Mouse (Mus musculus): ENCODE measurements around the gene Ugt1a7c.

Gene Ugt1a7c

DNA sequence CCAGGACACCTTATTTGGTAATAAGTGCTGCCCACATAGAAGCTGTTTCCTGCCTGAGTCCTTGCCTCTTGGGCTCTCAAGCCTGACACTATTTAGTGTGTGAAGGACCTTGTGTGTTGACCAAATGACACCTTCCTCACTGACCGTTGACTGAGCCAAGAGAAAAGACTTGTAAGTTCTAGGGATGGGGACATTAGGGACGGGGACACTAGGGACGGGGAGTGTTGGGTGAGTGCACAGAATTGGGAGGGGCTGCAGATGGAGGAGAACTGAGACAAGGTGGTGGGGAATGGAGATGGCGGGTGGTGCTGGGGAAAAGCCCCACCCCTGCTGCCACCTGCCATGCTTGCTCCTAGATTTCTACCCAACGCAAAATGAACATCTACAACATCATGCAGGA lies 135.1 kb downstream of the Ugt1a7c start:
- in situ Hi-C loops (cut with MboI; ENCODE audit: low pct_unique_long_range_greater_than_20kb in 1 of 2, low sequenced_read_pairs in 2 of 2, unreplicated experiment in 1 of 2): no loop called here

DNA sequence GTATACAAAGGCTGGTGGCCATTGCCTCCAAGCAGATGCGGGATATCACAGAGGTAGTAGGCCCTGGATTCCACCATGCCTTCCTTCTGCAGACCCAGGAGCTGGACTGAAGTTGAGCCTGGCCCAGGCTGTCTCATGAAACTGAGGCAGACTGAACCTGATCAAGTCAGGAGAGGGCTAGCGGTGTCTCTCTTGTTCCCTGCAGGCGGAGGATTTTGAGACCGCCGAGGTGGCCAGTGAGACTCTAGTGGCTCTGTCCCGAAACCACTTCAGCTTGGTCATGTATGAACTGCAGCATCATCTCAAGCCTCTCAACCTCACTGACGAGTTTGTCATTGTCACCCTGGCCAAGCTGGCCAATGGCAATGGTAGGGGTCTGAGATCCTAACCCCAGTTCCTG lies 135.6 kb downstream of the Ugt1a7c start:
- in situ Hi-C loops (cut with MboI; ENCODE audit: low pct_unique_long_range_greater_than_20kb in 1 of 2, low sequenced_read_pairs in 2 of 2, unreplicated experiment in 1 of 2): no loop called here

- in situ Hi-C loops (cut with MboI; ENCODE audit: low pct_unique_long_range_greater_than_20kb in 1 of 2, low sequenced_read_pairs in 2 of 2, unreplicated experiment in 1 of 2): no loop called here
Observed at GRCm38 (mm10) chr1:88230981-88231802, 136.3 kb downstream of the Ugt1a7c start.

GRCm38 (mm10) chr1:88231803-88232499 lies 137.1 kb downstream of the Ugt1a7c start:
- in situ Hi-C loops (cut with MboI; ENCODE audit: low pct_unique_long_range_greater_than_20kb in 1 of 2, low sequenced_read_pairs in 2 of 2, unreplicated experiment in 1 of 2): no loop called here

DNA sequence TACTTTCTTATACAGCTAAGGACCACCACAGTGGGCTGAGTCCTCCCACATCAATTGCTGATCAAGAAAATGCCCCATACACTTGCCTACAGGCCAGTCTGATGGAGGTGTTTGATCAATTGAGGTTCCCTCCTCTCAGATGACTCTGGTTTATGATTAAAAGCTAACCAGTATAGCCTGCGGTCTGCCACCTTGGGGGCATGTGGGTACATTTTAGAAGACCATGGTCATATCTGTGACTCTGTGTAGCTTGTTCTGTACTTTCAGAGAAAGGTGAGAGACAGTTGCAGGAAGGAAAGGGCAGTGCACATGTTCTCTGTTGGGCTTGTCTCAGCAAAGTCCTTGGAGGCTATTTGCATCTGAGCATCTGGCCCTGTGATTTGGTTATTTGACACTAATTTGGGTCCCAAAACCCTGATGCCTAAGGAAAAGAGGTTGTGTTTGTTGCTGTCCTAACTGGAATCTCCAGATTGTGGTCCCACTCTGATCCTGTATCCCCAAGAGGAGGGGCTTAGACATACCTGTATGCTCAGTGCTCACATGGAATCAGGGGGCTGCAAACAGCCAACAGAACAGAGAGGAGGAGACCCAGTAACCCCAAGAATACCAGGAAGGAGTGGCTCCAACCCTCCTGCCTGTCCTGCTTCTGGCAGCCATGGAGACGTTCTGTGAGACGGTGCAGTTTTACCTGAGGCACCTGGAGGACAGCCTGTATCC lies 138.0 kb downstream of the Ugt1a7c start:
- in situ Hi-C loops (cut with MboI; ENCODE audit: low pct_unique_long_range_greater_than_20kb in 1 of 2, low sequenced_read_pairs in 2 of 2, unreplicated experiment in 1 of 2): no loop called here

GRCm38 (mm10) chr1:88233421-88234247 lies 138.8 kb downstream of the Ugt1a7c start:
- in situ Hi-C loops (cut with MboI; ENCODE audit: low pct_unique_long_range_greater_than_20kb in 1 of 2, low sequenced_read_pairs in 2 of 2, unreplicated experiment in 1 of 2): no loop called here

DNA sequence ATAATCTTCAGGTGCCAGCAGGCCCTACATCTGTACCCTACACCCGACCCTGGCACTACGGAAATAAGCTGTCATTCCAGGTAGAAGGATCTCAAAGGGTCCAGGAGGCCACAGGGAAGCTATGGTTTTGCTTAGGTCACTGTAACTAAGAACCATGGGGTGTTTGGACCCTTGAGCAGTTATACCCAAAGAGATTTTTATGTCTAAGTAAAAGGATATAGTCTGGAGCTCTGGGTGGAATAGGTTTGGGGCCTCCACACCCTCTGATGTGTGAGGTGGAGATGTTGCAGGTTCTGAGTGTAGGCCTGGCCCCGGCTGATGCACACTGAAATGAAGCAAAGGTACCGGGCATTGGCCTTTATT lies 139.4 kb downstream of the Ugt1a7c start:
- in situ Hi-C loops (cut with MboI; ENCODE audit: low pct_unique_long_range_greater_than_20kb in 1 of 2, low sequenced_read_pairs in 2 of 2, unreplicated experiment in 1 of 2): no loop called here

DNA sequence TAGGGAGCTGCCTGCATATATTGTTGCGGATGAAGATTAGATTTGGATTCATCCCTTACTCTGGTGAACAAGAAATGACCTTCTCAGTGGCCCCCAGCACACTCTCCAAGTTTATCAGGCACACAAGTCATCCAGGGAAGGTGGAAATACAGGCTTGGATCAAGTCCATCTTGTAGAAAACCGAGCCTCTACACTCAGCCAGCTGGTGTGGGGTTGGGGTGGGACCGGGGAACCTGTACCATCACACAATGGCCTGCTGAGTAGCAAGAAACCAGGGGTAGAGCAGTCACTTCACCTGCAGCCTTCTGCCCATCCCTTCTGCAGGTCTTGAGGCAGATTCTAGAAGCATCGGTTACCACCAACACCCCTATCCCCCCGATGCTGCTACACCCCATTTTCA lies 139.8 kb downstream of the Ugt1a7c start:
- in situ Hi-C loops (cut with MboI; ENCODE audit: low pct_unique_long_range_greater_than_20kb in 1 of 2, low sequenced_read_pairs in 2 of 2, unreplicated experiment in 1 of 2): no loop called here

GRCm38 (mm10) chr1:88235046-88235893 lies 140.4 kb downstream of the Ugt1a7c start:
- in situ Hi-C loops (cut with MboI; ENCODE audit: low pct_unique_long_range_greater_than_20kb in 1 of 2, low sequenced_read_pairs in 2 of 2, unreplicated experiment in 1 of 2): no loop called here

- in situ Hi-C loops (cut with MboI; ENCODE audit: low pct_unique_long_range_greater_than_20kb in 1 of 2, low sequenced_read_pairs in 2 of 2, unreplicated experiment in 1 of 2): no loop called here
Observed at GRCm38 (mm10) chr1:88235894-88236415, 141.1 kb downstream of the Ugt1a7c start.

- in situ Hi-C loops (cut with MboI; ENCODE audit: low pct_unique_long_range_greater_than_20kb in 1 of 2, low sequenced_read_pairs in 2 of 2, unreplicated experiment in 1 of 2): no loop called here
Observed at GRCm38 (mm10) chr1:88237311-88237710, 142.4 kb downstream of the Ugt1a7c start.

GRCm38 (mm10) chr1:88238771-88239170 lies 143.9 kb downstream of the Ugt1a7c start:
- in situ Hi-C loops (cut with MboI; ENCODE audit: low pct_unique_long_range_greater_than_20kb in 1 of 2, low sequenced_read_pairs in 2 of 2, unreplicated experiment in 1 of 2): no loop called here

GRCm38 (mm10) chr1:88240072-88240471 lies 145.2 kb downstream of the Ugt1a7c start:
- in situ Hi-C loops (cut with MboI; ENCODE audit: low pct_unique_long_range_greater_than_20kb in 1 of 2, low sequenced_read_pairs in 2 of 2, unreplicated experiment in 1 of 2): no loop called here

- in situ Hi-C loops (cut with MboI; ENCODE audit: low pct_unique_long_range_greater_than_20kb in 1 of 2, low sequenced_read_pairs in 2 of 2, unreplicated experiment in 1 of 2): no loop called here
Observed at GRCm38 (mm10) chr1:88240579-88240978, 145.7 kb downstream of the Ugt1a7c start.

DNA sequence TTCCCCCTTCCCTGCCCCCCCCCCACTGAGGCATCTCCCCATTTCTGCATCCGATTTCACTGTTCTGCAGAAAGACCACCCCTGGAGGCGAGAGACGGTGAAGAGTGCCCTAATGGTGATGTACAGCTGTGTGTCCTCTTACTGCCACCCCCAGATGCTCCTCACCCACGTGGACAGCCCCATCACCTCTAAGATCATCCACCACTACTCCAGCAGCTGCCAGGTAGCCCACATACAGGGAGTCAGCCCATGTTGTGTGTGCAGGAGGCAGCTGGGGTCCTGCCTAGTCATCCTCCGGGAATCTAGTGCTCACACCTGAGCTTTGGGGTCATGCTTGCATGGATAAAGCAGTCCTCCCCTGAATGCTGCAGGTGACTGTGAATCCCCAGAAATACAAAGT lies 149.0 kb downstream of the Ugt1a7c start:
- in situ Hi-C loops (cut with MboI; ENCODE audit: low pct_unique_long_range_greater_than_20kb in 1 of 2, low sequenced_read_pairs in 2 of 2, unreplicated experiment in 1 of 2): no loop called here

- in situ Hi-C loops (cut with MboI; ENCODE audit: low pct_unique_long_range_greater_than_20kb in 1 of 2, low sequenced_read_pairs in 2 of 2, unreplicated experiment in 1 of 2): no loop called here
Observed at GRCm38 (mm10) chr1:88245881-88246280, 151.0 kb downstream of the Ugt1a7c start.

GRCm38 (mm10) chr1:88246386-88246785 lies 151.5 kb downstream of the Ugt1a7c start:
- in situ Hi-C loops (cut with MboI; ENCODE audit: low pct_unique_long_range_greater_than_20kb in 1 of 2, low sequenced_read_pairs in 2 of 2, unreplicated experiment in 1 of 2): no loop called here

DNA sequence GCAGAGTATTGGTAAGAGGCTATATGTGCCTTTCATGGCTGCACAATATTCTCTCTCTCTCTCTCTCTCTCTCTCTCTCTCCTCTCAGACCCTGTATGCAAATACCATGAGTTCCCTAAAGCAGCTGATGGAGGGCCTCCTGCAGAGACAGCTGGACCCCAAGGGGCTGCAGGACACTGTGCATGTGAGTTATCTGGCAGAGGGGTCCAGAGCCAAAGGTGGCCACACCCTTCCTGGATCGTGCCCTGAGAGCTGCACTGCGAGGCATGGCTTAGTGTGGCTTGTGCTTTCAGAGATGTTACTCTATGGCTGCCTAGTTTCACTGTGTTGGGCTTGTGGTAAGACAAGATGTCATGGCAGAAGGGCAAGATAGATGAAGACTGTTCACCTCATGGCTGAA lies 152.8 kb downstream of the Ugt1a7c start:
- in situ Hi-C loops (cut with MboI; ENCODE audit: low pct_unique_long_range_greater_than_20kb in 1 of 2, low sequenced_read_pairs in 2 of 2, unreplicated experiment in 1 of 2): no loop called here
